Mouse (Mus musculus) B cell, adult 67 days (primary cell): Measurements from ENCODE around the gene H2afj. TPM values are rescaled to one million over a fixed set of nuclear protein-coding genes. Genes with fewer than 3 reads are reported as not detected.

Experiments used
- total RNA-seq, 2 experiments: library from RNA; stranded (reverse); gene quantifications; 4 replicates each; pipeline ENCODE4 v1.2.4; 2023

H2afj gene
- 10 to 100 TPM; 49.2 to 56.7 TPM for total RNA-seq

GRCm38 (mm10) chr6:136808014-136808417 lies at the start of gene H2afj:
Gene H2afj (plus strand): TSS chr6:136808244.

GRCm38 (mm10) chr6:136781377-136781986 lies 26.6 kb upstream of the H2afj start, which contains the start of gene Gucy2c:
Gene Gucy2c (minus strand): TSS chr6:136781765.

GRCm38 (mm10) chr6:136803739-136804633 lies 4.1 kb upstream of the H2afj start, which contains the start of gene Hist4h4:
Gene Hist4h4 (minus strand): TSS chr6:136804415.

GRCm38 (mm10) chr6:136827516-136827880 lies 19.5 kb downstream of the H2afj start, which contains the start of gene BC049715:
Gene BC049715 (plus strand): TSS chr6:136827626.

GRCm38 (mm10) chr6:136827881-136828561 lies 20.0 kb downstream of the H2afj start, which contains the start of gene Wbp11:
Gene Wbp11 (minus strand): TSS chr6:136828233.

GRCm38 (mm10) chr6:136835352-136835751 lies 27.3 kb downstream of the H2afj start, which contains the start of gene Smco3:
Gene Smco3 (minus strand): TSS chr6:136835452.

GRCm38 (mm10) chr6:136857186-136857872 lies 49.3 kb downstream of the H2afj start, which contains the start of gene Art4:
Gene Art4 (minus strand): TSS chr6:136857733.

Other genes starting within 250 kb of the H2afj start
- 10 to 100 TPM; 72.2 to 81.9 TPM for gene Plbd1, start 146.3 kb upstream of the H2afj start, total RNA-seq
- gene Gucy2c, start 26.5 kb upstream of the H2afj start, total RNA-seq: under 1 TPM in 1 of 2 experiments, not detected in 1; 0.18 TPM
- gene Hist4h4, start 3.8 kb upstream of the H2afj start, total RNA-seq: 10 to 100 TPM; 15.8 to 18.8 TPM
- 1 to 10 TPM; 2.5 to 4.4 TPM for gene BC049715, start 19.4 kb downstream of the H2afj start, total RNA-seq
- gene Wbp11, start 20.0 kb downstream of the H2afj start, total RNA-seq: 100 to 1,000 TPM; 207 to 229 TPM
- not detected for gene Smco3, start 27.2 kb downstream of the H2afj start, total RNA-seq
- under 1 TPM; 0.20 to 0.30 TPM for gene Art4, start 49.5 kb downstream of the H2afj start, total RNA-seq
- not detected for gene Mgp, start 67.6 kb downstream of the H2afj start, total RNA-seq
- gene Erp27, start 113.9 kb downstream of the H2afj start, total RNA-seq: 10 to 100 TPM; 12.0 to 20.0 TPM
- not detected for gene Pde6h, start 115.6 kb downstream of the H2afj start, total RNA-seq
- gene Arhgdib, start 133.7 kb downstream of the H2afj start, total RNA-seq: 1,000 to 10,000 TPM in 1 of 2 experiments, 100 to 1,000 TPM in 1; 992 to 1,053 TPM